Mouse (Mus musculus) hindbrain, embryonic 10.5 days (tissue): Measurements from ENCODE around the gene Nmnat2. TPM values are rescaled to one million over a fixed set of nuclear protein-coding genes. Genes with fewer than 3 reads are reported as not detected.
A peak's percentile ranks its signal among the peaks of the same experiment; 100 is the strongest.

Source experiments
- DNase-seq: peaks from one replicate; pipeline ENCODE4 v3.0.0-alpha.2; 2017; ENCODE audit warnings: low spot score
- H3K27ac ChIP-seq: fragments of 300-500 bp; sonication (generic); 2 replicates; pipeline ENCODE4 v1.5.1; 2016; ENCODE audit warnings: mild to moderate bottlenecking, moderate library complexity
- H3K27me3 ChIP-seq: fragments of 300-500 bp; sonication (generic); 2 replicates; pipeline ENCODE4 v1.6.1; 2016; ENCODE audit warnings: mild to moderate bottlenecking; ENCODE audit not compliant: poor library complexity, insufficient read depth, severe bottlenecking
- H3K36me3 ChIP-seq: fragments of 300-500 bp; sonication (generic); 2 replicates; pipeline ENCODE4 v1.6.1; 2016; ENCODE audit warnings: mild to moderate bottlenecking, moderate library complexity
- H3K4me1 ChIP-seq: fragments of 300-500 bp; sonication (generic); replicated peaks from 2 replicates; pipeline ENCODE4 v1.6.1; 2016; ENCODE audit warnings: mild to moderate bottlenecking
- H3K4me3 ChIP-seq: fragments of 300-500 bp; sonication (generic); 2 replicates; pipeline ENCODE4 v1.5.1; 2016; ENCODE audit warnings: mild to moderate bottlenecking, moderate library complexity
- H3K9me3 ChIP-seq: fragments of 300-500 bp; sonication (generic); 2 replicates; pipeline ENCODE4 v1.6.1; 2016; ENCODE audit warnings: mild to moderate bottlenecking, moderate library complexity
- WGBS: fragments of 180-500 bp; shearing (Covaris S2); methylation state at CpG from one replicate; pipeline ENCODE4 v1.1.7; 2016; 5-methylcytosine and 5-hydroxymethylcytosine counted together
- polyA plus RNA-seq: library from polyadenylated mRNA; unstranded; fragments of >200 nt; fragmentation: Nextera tagmentation; extraction: Ambion mirVana; gene quantifications from 2 replicates; pipeline ENCODE4 v1.2.1, GENCODE M21; 2016

The Nmnat2 gene
- polyA plus RNA-seq, 1 experiment from 2014 or later, result 20.6 TPM

DNA sequence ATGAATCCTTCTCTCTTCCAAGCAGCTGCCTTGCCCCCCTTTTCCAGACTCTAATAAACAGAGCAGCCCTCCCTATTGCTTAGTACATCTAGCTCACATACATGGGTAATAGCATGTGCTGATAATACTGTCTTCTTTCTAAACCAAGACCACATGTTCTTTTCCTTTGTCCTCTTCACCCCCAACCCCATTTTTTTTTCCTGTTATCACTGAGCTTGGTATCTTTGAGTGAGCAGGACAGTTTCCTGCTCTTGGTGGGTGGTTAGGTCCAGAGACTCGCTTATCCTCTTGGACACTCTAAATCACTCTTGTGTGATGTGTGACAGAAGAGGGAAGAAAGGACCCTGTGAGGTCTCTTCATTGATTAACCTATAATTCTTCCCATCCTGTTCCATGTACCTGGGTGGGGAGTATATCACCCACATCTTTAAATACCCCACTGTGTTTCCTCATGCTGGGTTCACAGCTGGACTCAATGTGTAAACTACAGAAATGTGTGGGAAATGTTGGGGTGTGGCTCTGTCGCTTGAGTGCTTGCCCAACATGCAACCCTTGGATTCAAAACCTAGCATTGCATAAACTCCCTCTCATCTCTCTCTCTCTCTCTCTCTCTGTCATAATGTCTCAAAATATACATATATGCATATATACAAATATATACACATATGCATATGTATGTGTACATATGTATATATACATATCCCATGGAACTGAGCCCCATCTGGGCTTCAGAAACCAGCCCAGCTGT, 58.9 kb downstream of the Nmnat2 start:
- no peaks in the 10 kb centered on the region for H3K27me3 ChIP-seq

DNA sequence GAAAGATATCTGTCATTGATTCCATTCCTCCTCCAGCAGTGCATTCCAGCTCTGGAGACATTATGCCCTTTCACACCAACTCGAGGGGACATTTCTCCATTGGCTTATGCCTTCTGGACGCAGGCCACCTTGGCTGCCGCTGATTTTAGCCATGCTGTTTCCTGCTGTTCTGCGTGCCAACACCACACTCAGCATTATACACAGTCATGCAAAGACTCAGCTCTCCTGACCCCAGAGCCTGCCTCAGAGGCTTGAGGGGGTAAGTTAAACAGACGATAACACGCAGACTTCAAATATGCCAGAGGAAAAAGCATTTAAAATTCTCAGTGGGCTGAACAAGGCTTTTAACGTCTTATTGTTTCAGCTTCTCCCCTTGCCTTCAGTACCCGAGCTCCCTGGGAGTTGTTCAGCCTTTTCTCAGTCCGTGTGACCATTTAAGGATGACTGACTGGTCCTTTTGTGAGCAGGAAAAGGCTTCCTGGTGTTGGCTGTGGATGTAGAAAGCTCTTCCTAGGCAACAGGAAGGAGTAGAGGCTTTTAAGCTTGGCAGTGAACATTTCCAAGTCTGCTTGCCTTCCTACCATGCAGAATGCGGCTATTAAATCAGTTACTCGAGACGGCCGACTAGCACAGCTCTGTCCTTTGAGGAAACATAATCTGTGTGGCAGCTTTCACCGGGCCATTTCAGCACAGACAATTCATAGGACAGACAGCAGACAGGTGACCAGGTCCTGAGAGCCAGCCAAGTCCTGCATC, 59.8 kb downstream of the Nmnat2 start:
- H3K4me3 ChIP-seq, result peak overlapping the region; percentile 4
- no peaks in the 10 kb centered on the region for H3K27me3 ChIP-seq
- peak; percentile 44 for DNase-seq
- no peaks in the 10 kb centered on the region for H3K36me3 ChIP-seq
- peak overlapping the region; percentile 82 for H3K27ac ChIP-seq
- H3K9me3 ChIP-seq, result no peaks in the 10 kb centered on the region
- H3K4me1 ChIP-seq, result peaks cover 48% of the 10 kb centered on the region
- WGBS, result 17% methylated on average over 14 of the region's 14 CpGs

More for the DNA sequence above, 58.9 kb downstream of the Nmnat2 start:
- peaks cover 53% of the 10 kb centered on the region for H3K4me1 ChIP-seq
- peak overlapping the region; percentile 82 for H3K27ac ChIP-seq
- WGBS, result 81% methylated on average over 2 of the region's 2 CpGs
- H3K9me3 ChIP-seq, result no peaks in the 10 kb centered on the region
- DNase-seq, result no peak
- H3K36me3 ChIP-seq, result no peaks in the 10 kb centered on the region
- no peak overlapping the region for H3K4me3 ChIP-seq

DNA sequence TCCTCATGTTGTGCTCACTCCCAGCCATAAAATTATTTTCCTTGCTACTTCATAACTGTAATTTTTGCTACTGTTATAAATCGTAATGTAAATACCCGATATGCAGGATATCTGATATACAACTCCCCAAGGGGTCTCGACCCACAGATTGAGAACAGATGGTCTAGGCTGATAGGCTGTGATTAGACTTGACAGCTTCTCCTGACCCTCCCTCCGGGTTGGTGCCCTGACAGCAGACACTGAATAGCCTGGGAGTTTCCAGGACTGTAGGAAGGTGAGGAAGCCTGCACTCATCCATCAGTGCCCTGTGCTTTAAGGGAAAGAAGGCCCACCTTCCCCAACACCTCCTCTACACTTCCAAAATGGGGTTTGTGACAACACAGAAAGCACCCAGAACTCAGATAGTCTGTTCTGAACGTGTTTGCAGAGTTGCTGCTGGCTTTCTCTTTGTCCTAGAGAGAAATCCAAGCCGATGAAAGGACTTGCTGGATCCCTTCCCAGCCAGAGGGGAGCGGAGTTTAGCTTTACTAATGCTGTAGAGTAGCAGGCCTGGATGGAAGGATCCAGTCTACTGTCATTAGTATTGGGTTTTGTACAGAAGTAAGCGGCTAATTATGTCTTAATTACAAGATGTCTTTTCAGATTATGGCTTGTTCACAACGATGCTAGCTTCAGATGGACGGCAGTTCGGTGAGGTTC, 61.8 kb downstream of the Nmnat2 start:
- H3K27ac ChIP-seq, result peak overlapping the region; percentile 71
- no peaks in the 10 kb centered on the region for H3K36me3 ChIP-seq
- H3K4me1 ChIP-seq, result peaks cover 41% of the 10 kb centered on the region
- H3K9me3 ChIP-seq, result no peaks in the 10 kb centered on the region
- H3K27me3 ChIP-seq, result no peaks in the 10 kb centered on the region
- H3K4me3 ChIP-seq, result no peak overlapping the region
- 67% methylated on average over 11 of the region's 11 CpGs for WGBS
- peak; percentile 53 for DNase-seq

DNA sequence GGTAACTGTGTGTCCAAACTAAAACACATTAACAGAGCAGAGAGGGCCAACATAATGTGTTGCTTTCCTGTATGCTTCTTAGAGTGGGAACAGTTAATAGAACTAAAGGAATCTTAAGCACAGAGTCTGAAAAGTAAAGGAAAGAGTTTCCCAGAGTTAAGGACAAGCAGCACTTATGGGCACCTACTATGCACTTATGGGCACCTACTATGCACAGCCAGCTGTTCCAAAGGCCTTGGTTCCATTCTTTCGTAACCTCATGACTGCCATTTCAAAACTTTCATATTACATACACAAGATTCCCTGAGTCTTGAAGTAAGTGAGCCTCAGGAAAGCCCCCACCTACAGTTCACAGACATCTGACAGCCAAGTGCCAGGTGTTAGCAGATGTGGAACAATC, 64.3 kb downstream of the Nmnat2 start:
- no peak for DNase-seq
- H3K36me3 ChIP-seq, result no peaks in the 10 kb centered on the region
- WGBS, result 90% methylated on average over 1 of the region's 1 CpGs
- no peak overlapping the region for H3K27ac ChIP-seq
- peaks cover 31% of the 10 kb centered on the region for H3K4me1 ChIP-seq
- 0 out of 2 replicates have a peak, but pooled peaks cover 3% of the 10 kb centered on the region for H3K27me3 ChIP-seq
- no peaks in the 10 kb centered on the region for H3K9me3 ChIP-seq
- H3K4me3 ChIP-seq, result no peak overlapping the region

DNA sequence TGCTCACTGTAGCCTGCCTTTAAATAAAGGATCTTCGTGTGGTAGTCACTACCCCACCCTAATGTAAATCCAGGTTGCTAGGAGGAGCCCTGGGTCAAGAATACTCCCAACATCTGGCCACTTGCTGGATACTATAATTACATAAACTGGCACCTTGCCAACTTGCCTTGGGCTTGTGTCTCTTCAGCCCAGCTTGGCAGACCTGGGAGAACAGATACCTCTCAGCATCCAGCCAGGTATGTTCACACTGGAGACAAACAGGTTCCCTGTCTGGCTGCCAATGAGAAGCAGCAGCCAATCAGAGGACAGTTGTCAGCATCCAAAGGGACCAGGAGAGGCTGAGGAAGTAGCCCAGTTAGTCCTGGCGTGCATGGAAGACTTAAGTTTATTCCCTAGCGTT, 64.8 kb downstream of the Nmnat2 start:
- 80% methylated on average over 3 of the region's 3 CpGs for whole genome bisulfite sequencing
- peaks cover 30% of the 10 kb centered on the region for H3K4me1 ChIP-seq
- no peak overlapping the region for H3K27ac ChIP-seq
- no peaks in the 10 kb centered on the region for H3K9me3 ChIP-seq
- H3K27me3 ChIP-seq, result 0 out of 2 replicates have a peak, but pooled peaks cover 3% of the 10 kb centered on the region
- H3K36me3 ChIP-seq, result no peaks in the 10 kb centered on the region
- H3K4me3 ChIP-seq, result no peak overlapping the region
- DNase-seq, result no peak

DNA sequence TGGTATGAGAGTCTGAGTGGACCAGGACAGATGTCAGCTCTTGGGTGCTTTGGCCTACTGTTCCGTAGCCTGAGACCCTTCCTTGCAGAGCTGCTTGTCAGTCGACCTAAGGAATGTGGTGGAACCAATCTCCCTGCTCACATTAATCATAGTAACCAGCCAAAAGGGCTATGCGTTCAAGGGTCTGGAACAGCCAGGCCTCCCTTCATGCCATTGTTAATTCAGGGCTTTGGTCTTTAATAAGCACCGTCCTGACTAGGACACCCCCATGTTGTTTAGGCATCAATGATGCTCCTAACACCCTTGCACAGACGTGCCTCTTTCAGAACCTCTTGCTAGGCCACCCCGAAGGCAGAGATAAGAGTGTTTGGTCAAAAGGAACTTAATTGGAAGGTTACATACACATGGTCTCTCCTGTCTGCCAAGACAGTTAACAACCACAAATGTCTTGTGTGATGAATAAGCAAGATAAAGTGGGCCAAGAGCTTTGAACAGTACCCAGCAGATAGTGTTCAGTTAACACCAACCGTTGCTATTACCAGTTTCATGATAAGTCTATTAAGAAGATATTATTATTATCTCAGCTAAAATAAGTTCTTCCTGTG, 66.3 kb downstream of the Nmnat2 start:
- no peak for DNase-seq
- WGBS, result 80% methylated on average over 7 of the region's 7 CpGs
- Histone ChIP-seq H3K4me1 (peaks cover 20% of the 10 kb centered on the region), H3K27me3 (0 out of 2 replicates have a peak, but pooled peaks cover 3% of the 10 kb centered on the region), H3K36me3 (no peaks in the 10 kb centered on the region), H3K27ac (no peak overlapping the region), H3K9me3 (no peaks in the 10 kb centered on the region), H3K4me3 (no peak overlapping the region)

DNA sequence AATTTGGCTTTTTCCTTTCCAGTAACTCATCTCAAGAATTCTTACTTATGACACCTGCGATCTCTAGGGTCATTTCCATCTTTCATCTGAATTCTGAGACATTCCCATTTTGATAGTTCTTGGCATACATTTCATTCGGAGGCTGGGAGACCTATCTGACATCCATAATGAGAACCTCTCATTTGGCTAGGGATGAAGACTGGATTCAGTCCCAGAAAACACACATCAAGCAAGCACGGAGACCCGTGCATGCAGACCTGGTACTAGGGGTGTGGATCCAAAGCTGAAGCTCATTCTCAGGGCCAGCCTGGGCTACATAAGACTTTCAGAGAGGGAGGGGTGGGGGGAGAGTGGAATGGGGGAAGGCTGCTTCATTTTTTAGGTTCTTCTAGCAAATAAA, 68.2 kb downstream of the Nmnat2 start:
- WGBS, result 90% methylated on average over 4 of the region's 4 CpGs
- no peak overlapping the region for H3K27ac ChIP-seq
- no peak overlapping the region for H3K4me3 ChIP-seq
- no peaks in the 10 kb centered on the region for H3K9me3 ChIP-seq
- 0 out of 2 replicates have a peak, but pooled peaks cover 3% of the 10 kb centered on the region for H3K27me3 ChIP-seq
- H3K36me3 ChIP-seq, result no peaks in the 10 kb centered on the region
- peaks cover 25% of the 10 kb centered on the region for H3K4me1 ChIP-seq
- no peak for DNase-seq

DNA sequence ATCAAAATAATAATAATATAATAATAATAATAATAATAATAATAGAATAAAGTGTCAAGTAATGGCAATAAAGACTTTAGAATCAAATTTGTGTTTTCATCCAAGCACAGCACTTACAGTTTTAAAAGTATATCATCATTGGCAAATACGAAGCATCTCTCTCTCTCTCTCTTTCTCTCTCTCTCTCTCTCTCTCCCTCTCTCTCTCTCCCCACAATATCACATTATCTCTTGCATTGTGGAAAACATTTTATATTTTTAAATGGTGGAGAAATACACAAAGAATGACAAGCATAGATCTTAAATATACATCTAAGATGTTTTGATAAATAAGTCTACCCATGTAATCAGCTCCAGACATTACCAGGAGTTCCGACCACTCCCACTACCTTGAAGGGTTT, 69.1 kb downstream of the Nmnat2 start:
- H3K27me3 ChIP-seq, result 0 out of 2 replicates have a peak, but pooled peaks cover 3% of the 10 kb centered on the region
- H3K36me3 ChIP-seq, result no peaks in the 10 kb centered on the region
- H3K4me3 ChIP-seq, result no peak overlapping the region
- H3K9me3 ChIP-seq, result no peaks in the 10 kb centered on the region
- DNase-seq, result no peak
- WGBS, result 90% methylated on average over 2 of the region's 2 CpGs
- no peak overlapping the region for H3K27ac ChIP-seq
- peaks cover 25% of the 10 kb centered on the region for H3K4me1 ChIP-seq

DNA sequence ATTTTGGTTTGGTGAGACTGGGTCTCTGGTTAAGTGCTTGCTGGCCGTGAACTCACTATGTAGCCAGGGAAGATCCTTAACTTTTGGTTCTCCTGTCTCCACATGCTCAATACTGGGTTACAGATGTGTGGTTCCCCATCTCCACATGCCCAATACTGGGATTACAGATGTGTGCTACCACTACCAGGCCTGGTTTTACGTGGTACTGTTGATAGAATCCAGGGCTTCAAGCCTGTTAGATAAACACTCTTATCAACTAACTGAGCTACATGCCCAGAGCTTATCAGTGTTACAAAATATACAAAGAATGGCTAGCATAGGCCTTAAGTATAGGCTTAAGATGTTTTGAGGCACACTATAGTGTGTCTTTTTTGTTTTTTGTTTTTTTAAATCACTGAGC, 69.7 kb downstream of the Nmnat2 start:
- 70% methylated on average over 2 of the region's 2 CpGs for WGBS

DNA sequence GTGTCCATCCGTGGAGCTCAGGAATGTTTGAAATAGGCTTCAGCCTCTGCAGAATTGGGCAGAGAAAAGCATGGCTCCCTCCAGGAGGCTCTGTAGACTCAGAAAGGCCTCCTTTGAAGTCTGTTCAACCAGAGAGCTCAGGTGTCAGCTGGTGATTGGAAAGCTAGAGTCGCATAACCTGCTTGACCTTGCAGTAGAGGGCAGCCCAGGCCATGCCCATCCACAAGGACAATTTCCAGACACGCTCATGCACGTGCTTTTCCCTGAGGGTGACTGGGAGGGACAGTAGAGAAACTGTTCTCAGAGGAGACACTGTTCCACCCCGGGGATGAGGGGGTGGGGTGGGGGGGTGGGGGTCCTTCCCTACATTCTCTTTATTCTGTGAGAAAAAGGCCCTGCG, 76.6 kb downstream of the Nmnat2 start:
- H3K36me3 ChIP-seq, result no peaks in the 10 kb centered on the region
- H3K4me3 ChIP-seq, result no peak overlapping the region
- H3K27me3 ChIP-seq, result no peaks in the 10 kb centered on the region
- DNase-seq, result no peak
- WGBS, result 54% methylated on average over 6 of the region's 6 CpGs
- H3K27ac ChIP-seq, result peak overlapping the region; percentile 62
- H3K4me1 ChIP-seq, result peaks cover 65% of the 10 kb centered on the region
- H3K9me3 ChIP-seq, result no peaks in the 10 kb centered on the region

More for the DNA sequence above, 69.7 kb downstream of the Nmnat2 start:
- no peak for DNase-seq
- H3K27me3 ChIP-seq, result 0 out of 2 replicates have a peak, but pooled peaks cover 3% of the 10 kb centered on the region
- H3K4me3 ChIP-seq, result no peak overlapping the region
- H3K9me3 ChIP-seq, result no peaks in the 10 kb centered on the region
- no peak overlapping the region; the same call in 1 of the 2 replicates for H3K27ac ChIP-seq
- H3K4me1 ChIP-seq, result peaks cover 25% of the 10 kb centered on the region
- no peaks in the 10 kb centered on the region for H3K36me3 ChIP-seq

DNA sequence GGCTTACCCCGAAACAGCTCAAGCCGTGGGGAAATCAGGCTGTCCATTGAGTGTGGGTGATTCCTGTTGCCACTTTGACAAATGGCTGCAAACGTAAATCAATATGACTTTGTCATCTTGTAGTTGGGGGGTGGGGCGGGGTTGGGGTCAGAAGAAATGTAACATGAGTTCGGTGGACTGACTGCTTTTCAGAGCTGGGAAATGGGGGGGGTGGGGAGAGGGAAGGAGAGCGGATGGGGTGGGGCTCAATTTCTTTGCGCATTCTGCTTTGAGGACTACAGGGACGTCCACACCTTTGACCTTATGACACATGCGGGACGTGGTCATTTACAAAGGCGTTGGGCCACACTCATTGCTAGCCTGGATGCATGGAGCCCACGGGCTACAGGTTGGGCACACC, 77.2 kb downstream of the Nmnat2 start:
- Histone ChIP-seq H3K9me3 (no peaks in the 10 kb centered on the region), H3K27ac (peak overlapping the region; percentile 69; the same call in 1 of the 2 replicates), H3K4me1 (peaks cover 62% of the 10 kb centered on the region), H3K27me3 (no peaks in the 10 kb centered on the region), H3K36me3 (no peaks in the 10 kb centered on the region), H3K4me3 (no peak overlapping the region)
- DNase-seq, result no peak
- 63% methylated on average over 12 of the region's 12 CpGs for WGBS

DNA sequence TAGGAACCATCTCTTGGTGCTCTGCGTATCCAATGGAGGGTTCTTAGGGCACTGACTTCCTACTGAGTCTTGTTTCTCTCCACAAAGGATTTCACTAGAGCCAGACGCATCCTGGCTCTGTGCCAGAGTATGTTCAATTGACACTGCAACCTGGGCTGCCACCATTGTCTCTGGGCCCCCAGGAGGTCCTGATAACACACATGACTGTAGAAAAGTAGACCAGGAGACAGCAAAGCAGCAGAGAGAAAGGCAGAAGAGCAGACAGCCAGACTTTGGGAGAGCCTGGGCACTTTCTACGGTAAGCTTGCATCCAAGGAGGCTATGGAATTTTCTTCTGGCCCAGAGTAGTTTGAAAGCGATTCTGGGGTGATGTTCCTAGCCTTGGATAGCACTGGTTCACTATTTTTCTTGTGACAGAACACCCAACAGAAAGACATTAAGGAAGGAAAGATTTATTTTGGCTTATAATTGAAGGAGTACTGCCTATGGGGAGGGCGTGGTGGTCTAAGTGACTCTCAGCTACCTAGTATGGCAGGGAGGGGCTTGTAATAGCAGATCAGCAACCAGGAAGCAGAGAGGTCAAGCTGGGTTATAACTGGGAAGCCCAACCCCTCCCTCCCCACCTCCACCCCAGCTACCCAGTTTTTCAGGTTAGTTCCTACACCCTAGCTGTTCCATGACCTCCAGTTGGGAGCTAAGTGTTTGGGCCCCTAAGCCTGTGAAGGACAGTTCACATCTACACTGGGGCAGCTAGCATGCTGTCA, 78.5 kb downstream of the Nmnat2 start:
- Histone ChIP-seq H3K27me3 (no peaks in the 10 kb centered on the region), H3K4me1 (peaks cover 67% of the 10 kb centered on the region), H3K27ac (peak overlapping the region; percentile 69), H3K9me3 (0 out of 2 replicates have a peak, but pooled peaks cover 3% of the 10 kb centered on the region), H3K36me3 (no peaks in the 10 kb centered on the region), H3K4me3 (no peak overlapping the region)
- 58% methylated on average over 5 of the region's 5 CpGs for WGBS
- DNase-seq, result no peak
